In the genomic region with DNA sequence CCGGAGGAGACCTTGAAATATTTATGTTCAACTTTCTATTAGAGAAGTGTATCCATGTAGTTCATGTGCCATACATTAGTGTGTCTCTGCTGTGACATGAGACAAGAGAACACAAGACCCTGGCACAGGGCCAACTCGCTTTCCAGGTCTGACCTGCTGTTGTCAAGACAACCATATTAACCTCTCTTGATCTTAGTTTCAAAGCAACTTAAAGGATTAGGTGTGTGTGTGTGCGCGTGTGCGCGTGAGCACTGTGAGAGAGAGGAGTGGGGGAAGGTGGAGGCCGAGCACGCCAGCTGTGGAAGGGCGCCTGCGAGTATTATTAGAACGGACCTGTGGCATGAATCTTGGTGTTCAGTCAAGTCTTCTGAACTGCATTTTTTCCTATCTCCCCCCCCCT, we compare ENCODE assay signal across 10 mouse cellular contexts. TPM values are rescaled to one million over a fixed set of nuclear protein-coding genes. Genes with fewer than 3 reads are reported as not detected.
DNase-seq lines count a peak whose midpoint lies in the region; ATAC-seq lines count a peak whose summit lies in the region.
"Had no signal": no experiment of that assay in that cellular context is flagged by ENCODE, and none has a peak within 500 bp of the region (broad histone marks: within the 10 kb centered on the region; RNA-seq: fewer than 3 reads in every experiment).

No protein-coding gene starts in this region.

- H3K4me1 ChIP-seq in lung, embryonic 15.5 days: 0 out of 2 replicates have a peak, but pooled peaks cover 13% of the 10 kb centered on the region
- peaks cover 58% of the 10 kb centered on the region for H3K4me1 ChIP-seq in heart, embryonic 15.5 days (replicated peaks)
- H3K4me1 ChIP-seq in liver, embryonic 11.5 days (replicated peaks; ENCODE audit: control insufficient read depth, insufficient read depth, low read length): peaks cover 17% of the 10 kb centered on the region

- no peak overlapping the region for H3K27ac ChIP-seq in lung, embryonic 15.5 days
- H3K27ac ChIP-seq in heart, embryonic 15.5 days: peak overlapping the region; percentile 4; the same call in 1 of the 2 replicates
- no peak overlapping the region for H3K27ac ChIP-seq in liver, embryonic 11.5 days (ENCODE audit: low read depth, low read length)

- H3K9me3 ChIP-seq in lung, embryonic 15.5 days: peaks cover 1% of the 10 kb centered on the region; the same call in 1 of the 2 replicates
- H3K9me3 ChIP-seq in heart, embryonic 15.5 days (replicated peaks): no peaks in the 10 kb centered on the region
- no peaks in the 10 kb centered on the region; the same call in 1 of the 2 replicates for H3K9me3 ChIP-seq in liver, embryonic 11.5 days (ENCODE audit: control insufficient read depth, low read length)

- peaks cover 18% of the 10 kb centered on the region for H3K36me3 ChIP-seq in lung, embryonic 15.5 days
- peaks cover 22% of the 10 kb centered on the region; the same call in 1 of the 2 replicates for H3K36me3 ChIP-seq in heart, embryonic 15.5 days
- peaks cover 14% of the 10 kb centered on the region; the same call in 1 of the 2 replicates for H3K36me3 ChIP-seq in liver, embryonic 11.5 days (ENCODE audit: control insufficient read depth, insufficient read depth, low read length)

- H3K4me3 ChIP-seq in lung, embryonic 15.5 days: no peak overlapping the region
- H3K4me3 ChIP-seq in heart, embryonic 15.5 days: no peak overlapping the region
- H3K4me3 ChIP-seq in liver, embryonic 11.5 days (ENCODE audit: low read depth, low read length): no peak overlapping the region

- 76% methylated on average over 11 of the region's 11 CpGs for WGBS in lung, embryonic 15.5 days
- WGBS in heart, embryonic 15.5 days: 61% methylated on average over 11 of the region's 11 CpGs
- WGBS in liver, embryonic 11.5 days: 92% methylated on average over 11 of the region's 11 CpGs

- no peak overlapping the region for H3K4me2 ChIP-seq in lung, embryonic 15.5 days
- H3K4me2 ChIP-seq in heart, embryonic 15.5 days: peak overlapping the region; percentile 29; the same call in 1 of the 2 replicates
- H3K4me2 ChIP-seq in liver, embryonic 11.5 days: no peak overlapping the region

- peak; percentile 89 for DNase-seq in heart, adult 11 months
- DNase-seq in heart, adult 8-10 months (ENCODE audit: low spot score): no peak
- no peak for DNase-seq in lung, postnatal 4 days
- DNase-seq in R1 (ENCODE audit: low read depth, low spot score): peak; percentile 58
- DNase-seq in layer of hippocampus, postnatal 25 days (ENCODE audit: extremely low spot score in 1 of 2, low spot score in 1 of 2): no peak
- DNase-seq in liver, embryonic 11.5 days (ENCODE audit: low spot score): no peak
- DNase-seq: adrenal gland, postnatal 25 days; kidney, adult 11 months had no signal

- no peaks in the 10 kb centered on the region for H3K27me3 ChIP-seq in lung, embryonic 15.5 days
- H3K27me3 ChIP-seq in heart, embryonic 15.5 days: no peaks in the 10 kb centered on the region
- H3K27me3 ChIP-seq in liver, embryonic 11.5 days (replicated peaks; ENCODE audit: control insufficient read depth, insufficient read depth, low read length): no peaks in the 10 kb centered on the region

- ATAC-seq in lung, embryonic 15.5 days (ENCODE audit: borderline replicate concordance, extremely low read depth, low FRiP score, low TSS enrichment): 0 out of 2 replicates have a peak, but pooled peaks have one; percentile 41
- ATAC-seq in heart, embryonic 15.5 days (replicated peaks; ENCODE audit: insufficient number of reproducible peaks, insufficient read depth, low FRiP score, low read depth): 0 out of 2 replicates have a peak, but pooled peaks have one; percentile 15
- no peak for ATAC-seq in liver, embryonic 11.5 days (replicated peaks; ENCODE audit: low FRiP score)

- no peak overlapping the region for H3K9ac ChIP-seq in lung, embryonic 15.5 days
- H3K9ac ChIP-seq in heart, embryonic 15.5 days: no peak overlapping the region
- H3K9ac ChIP-seq in liver, embryonic 11.5 days (ENCODE audit: low read depth, low read length): no peak overlapping the region

RNA-seq across cellular contexts. Expression of a gene that starts 15.0 kb away (rescaled TPM):
- total RNA-seq in heart, adult 8-10 months (2022): 10 to 100 TPM; 18.8 to 22.3 (median 21.2) TPM
- polyA plus RNA-seq in lung, embryonic 15.5 days (2015; fragmentation: Nextera tagmentation; extraction: Ambion mirVana): 20.8 and 21.7 TPM in 2 replicates
- 11.6 and 15.0 TPM in 2 replicates for polyA plus RNA-seq in heart, embryonic 15.5 days (2015; fragmentation: Nextera tagmentation; extraction: Ambion mirVana)
- 10 to 100 TPM; 32.0 to 37.1 TPM for total RNA-seq in layer of hippocampus, postnatal 25 days (2021)
- polyA plus RNA-seq in liver, embryonic 11.5 days (2014; fragmentation: Nextera tagmentation; extraction: Ambion mirVana): 24.8 and 25.8 TPM in 2 replicates

Comparison
In these comparisons a context has a peak if more than half of its experiments do, and no peak if none do; other contexts are left out.
1. DNase-seq: peak in heart, adult 11 months (single experiment) and R1 (single experiment); none in heart, adult 8-10 months (single experiment), lung, postnatal 4 days (0 of 2), layer of hippocampus, postnatal 25 days (0 of 2) and liver, embryonic 11.5 days (single experiment).